Comparison of ENCODE assay signal across 12 mouse cellular contexts in the genomic region with DNA sequence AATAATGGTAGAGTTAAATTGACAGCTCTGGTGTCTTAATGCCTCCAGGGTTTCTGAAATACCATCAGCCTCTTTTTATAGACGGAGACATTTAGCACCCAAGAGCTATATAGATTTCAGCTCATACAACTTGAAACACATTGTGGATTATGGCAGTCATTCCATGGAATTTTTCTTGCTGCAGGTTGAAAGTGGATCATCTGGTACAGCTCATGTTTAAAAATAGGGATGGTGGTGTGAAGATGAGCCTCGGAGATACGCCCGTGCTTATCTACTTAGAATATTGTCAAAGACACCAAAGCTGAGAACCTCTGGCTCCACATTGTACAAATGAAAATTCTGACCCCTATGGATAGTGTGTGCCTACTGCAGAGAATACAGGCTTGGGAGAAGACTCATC. TPM values are rescaled to one million over a fixed set of nuclear protein-coding genes. Genes with fewer than 3 reads are reported as not detected.
"Had no signal": no experiment of that assay in that cellular context is flagged by ENCODE, and none has a peak within 500 bp of the region (broad histone marks: within the 10 kb centered on the region; RNA-seq: fewer than 3 reads in every experiment).

No protein-coding gene starts in this region.

- H3K4me3 ChIP-seq: limb, embryonic 10.5 days; liver, embryonic 15.5 days; midbrain, embryonic 13.5 days had no signal

- DNase-seq: kidney, adult 11 months; kidney, adult 9 months; kidney, postnatal 36 days; lung, adult 2 months; lung, postnatal 36 days; thymus, adult 18-20 months; thymus, postnatal 14 days had no signal

- H3K4me1 ChIP-seq: limb, embryonic 10.5 days; liver, embryonic 15.5 days; midbrain, embryonic 13.5 days had no signal

- H3K27ac ChIP-seq: kidney, postnatal 0 days; limb, embryonic 10.5 days; liver, embryonic 15.5 days; midbrain, embryonic 13.5 days had no signal

RNA-seq across cellular contexts. Expression of a gene that starts 32.6 kb away (rescaled TPM):
- polyA plus RNA-seq: limb, embryonic 10.5 days; neural tube, embryonic 14.5 days had no signal
